Mouse (Mus musculus): ENCODE data around the gene Hibadh.

DNA sequence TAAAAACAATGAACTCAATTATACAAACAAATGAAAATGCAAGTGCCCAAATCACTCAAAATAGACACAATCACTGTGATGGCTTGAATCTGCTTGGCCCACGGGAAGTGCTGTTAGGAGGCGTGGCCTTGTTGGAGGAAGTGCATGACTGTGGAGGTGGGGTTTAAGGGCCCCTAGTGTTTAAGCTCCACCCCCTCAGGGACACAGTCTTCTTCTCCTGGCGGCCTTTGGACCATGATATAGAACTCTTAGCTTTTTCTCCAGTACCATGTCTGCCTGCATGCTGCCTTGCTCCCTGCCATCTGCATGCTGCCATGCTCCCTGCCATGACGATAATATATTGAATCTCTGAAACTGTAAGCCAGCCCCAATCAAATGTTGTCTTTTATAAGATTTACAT lies 77.2 kb downstream of the Hibadh start:
- TF ChIP-seq POLR2A (IDR thresholded peaks at IDR 0.05; ENCODE audit: borderline replicate concordance, extremely low read depth, low read depth, low read length): no peak
- no peak for TF ChIP-seq CTCF (IDR thresholded peaks at IDR 0.05; ENCODE audit: insufficient read depth, low read length)
